Comparison of ENCODE assay signal across 9 mouse cellular contexts in genomic region chr5:65478224-65478623, GRCm38 (mm10). TPM values are rescaled to one million over a fixed set of nuclear protein-coding genes. Genes with fewer than 3 reads are reported as not detected.
DNase-seq lines count a peak whose midpoint lies in the region; ATAC-seq lines count a peak whose summit lies in the region.
"Had no signal": no experiment of that assay in that cellular context is flagged by ENCODE, and none has a peak within 500 bp of the region (broad histone marks: within the 10 kb centered on the region; RNA-seq: fewer than 3 reads in every experiment).

No protein-coding gene starts in this region.

- no peak overlapping the region for H3K4me2 ChIP-seq in hindbrain, embryonic 11.5 days (replicated peaks; ENCODE audit: low read depth, low read length)
- H3K4me2 ChIP-seq in hindbrain, embryonic 16.5 days (ENCODE audit: low read length): no peak overlapping the region
- H3K4me2 ChIP-seq in forebrain, embryonic 15.5 days (replicated peaks): no peak overlapping the region

- no peak overlapping the region for H3K4me3 ChIP-seq in hindbrain, embryonic 11.5 days (ENCODE audit: low read depth, low read length)
- no peak overlapping the region for H3K4me3 ChIP-seq in hindbrain, embryonic 16.5 days (ENCODE audit: low read length)
- H3K4me3 ChIP-seq in forebrain, embryonic 15.5 days: no peak overlapping the region

- H3K27ac ChIP-seq in hindbrain, embryonic 11.5 days (ENCODE audit: low read depth, low read length): no peak overlapping the region
- no peak overlapping the region for H3K27ac ChIP-seq in hindbrain, embryonic 16.5 days (ENCODE audit: low read depth, low read length)
- H3K27ac ChIP-seq in forebrain, embryonic 15.5 days (replicated peaks): no peak overlapping the region

- 75% methylated on average over 4 of the region's 4 CpGs for WGBS in hindbrain, embryonic 11.5 days
- 70% methylated on average over 4 of the region's 4 CpGs for WGBS in hindbrain, embryonic 16.5 days
- 59% methylated on average over 4 of the region's 4 CpGs for WGBS in forebrain, embryonic 15.5 days

- H3K36me3 ChIP-seq in hindbrain, embryonic 11.5 days (ENCODE audit: control insufficient read depth, insufficient read depth, low read length): no peaks in the 10 kb centered on the region
- no peaks in the 10 kb centered on the region for H3K36me3 ChIP-seq in hindbrain, embryonic 16.5 days (ENCODE audit: control insufficient read depth, insufficient read depth, low read length)
- H3K36me3 ChIP-seq in forebrain, embryonic 15.5 days: no peaks in the 10 kb centered on the region

- ATAC-seq in hindbrain, embryonic 11.5 days (ENCODE audit: low FRiP score): no peak
- ATAC-seq in hindbrain, embryonic 16.5 days: no peak
- no peak for ATAC-seq in forebrain, embryonic 15.5 days (replicated peaks)

- no peaks in the 10 kb centered on the region for H3K4me1 ChIP-seq in hindbrain, embryonic 11.5 days (replicated peaks; ENCODE audit: control insufficient read depth, insufficient read depth, low read length)
- H3K4me1 ChIP-seq in hindbrain, embryonic 16.5 days (ENCODE audit: control insufficient read depth, insufficient read depth, low read depth, low read length): no peaks in the 10 kb centered on the region
- no peaks in the 10 kb centered on the region for H3K4me1 ChIP-seq in forebrain, embryonic 15.5 days

- H3K27me3 ChIP-seq in hindbrain, embryonic 11.5 days (ENCODE audit: control insufficient read depth, insufficient read depth, low read length): no peaks in the 10 kb centered on the region
- no peaks in the 10 kb centered on the region for H3K27me3 ChIP-seq in hindbrain, embryonic 16.5 days (replicated peaks; ENCODE audit: control insufficient read depth, insufficient read depth, low read length)
- no peaks in the 10 kb centered on the region for H3K27me3 ChIP-seq in forebrain, embryonic 15.5 days

- no peak overlapping the region for H3K9ac ChIP-seq in hindbrain, embryonic 11.5 days (ENCODE audit: low read depth, low read length)
- H3K9ac ChIP-seq in hindbrain, embryonic 16.5 days (ENCODE audit: low read depth, low read length): no peak overlapping the region
- no peak overlapping the region for H3K9ac ChIP-seq in forebrain, embryonic 15.5 days (replicated peaks)

- H3K9me3 ChIP-seq in hindbrain, embryonic 11.5 days (ENCODE audit: control insufficient read depth, low read length): no peaks in the 10 kb centered on the region
- H3K9me3 ChIP-seq in hindbrain, embryonic 16.5 days (ENCODE audit: control insufficient read depth, low read length): no peaks in the 10 kb centered on the region
- no peaks in the 10 kb centered on the region for H3K9me3 ChIP-seq in forebrain, embryonic 15.5 days

- DNase-seq in hindbrain, embryonic 11.5 days (ENCODE audit: low spot score): peak; percentile 9
- peak; percentile 77 for DNase-seq in 416B (ENCODE audit: low read depth)
- DNase-seq in ES-CJ7 (ENCODE audit: low read depth, low spot score): peak; percentile 14
- peak; percentile 38 to 54 for DNase-seq in kidney, postnatal 36 days
- DNase-seq in layer of hippocampus, adult 9-10 months (ENCODE audit: low spot score): no peak
- no peak for DNase-seq in layer of hippocampus, postnatal 25 days (ENCODE audit: extremely low spot score in 1 of 2, low spot score in 1 of 2)

RNA-seq across cellular contexts. Expression of gene Gm43552, which starts 14.4 kb away (rescaled TPM):
- polyA plus RNA-seq in hindbrain, embryonic 11.5 days (2014; fragmentation: Nextera tagmentation; extraction: Ambion mirVana): 1.3 TPM in 1 of 2 replicates, not detected in the other
- not detected in 2 replicates for polyA plus RNA-seq in hindbrain, embryonic 16.5 days (2015; fragmentation: Nextera tagmentation; extraction: Ambion mirVana)
- not detected in 2 replicates for polyA plus RNA-seq in forebrain, embryonic 15.5 days (2015; fragmentation: Nextera tagmentation; extraction: Ambion mirVana)
- total RNA-seq in layer of hippocampus, postnatal 25 days (2021): 1 to 10 TPM in 1 of 2 experiments, not detected in 1; 1.8 TPM
- total RNA-seq: left cerebral cortex, postnatal 10 days had no signal

RNA-seq across cellular contexts. Expression of gene Ugdh, which starts 42.5 kb away (rescaled TPM):
- polyA plus RNA-seq in hindbrain, embryonic 11.5 days (2014; fragmentation: Nextera tagmentation; extraction: Ambion mirVana): 69.0 and 70.3 TPM in 2 replicates
- 43.5 and 44.8 TPM in 2 replicates for polyA plus RNA-seq in hindbrain, embryonic 16.5 days (2015; fragmentation: Nextera tagmentation; extraction: Ambion mirVana)
- polyA plus RNA-seq in forebrain, embryonic 15.5 days (2015; fragmentation: Nextera tagmentation; extraction: Ambion mirVana): 60.4 and 60.7 TPM in 2 replicates
- total RNA-seq in layer of hippocampus, postnatal 25 days (2021): 10 to 100 TPM; 27.8 to 29.1 TPM

RNA-seq across cellular contexts. Expression of gene Smim14, which starts 58.8 kb away (rescaled TPM):
- 109 and 111 TPM in 2 replicates for polyA plus RNA-seq in hindbrain, embryonic 11.5 days (2014; fragmentation: Nextera tagmentation; extraction: Ambion mirVana)
- polyA plus RNA-seq in hindbrain, embryonic 16.5 days (2015; fragmentation: Nextera tagmentation; extraction: Ambion mirVana): 197 and 207 TPM in 2 replicates
- polyA plus RNA-seq in forebrain, embryonic 15.5 days (2015; fragmentation: Nextera tagmentation; extraction: Ambion mirVana): 190 and 195 TPM in 2 replicates
- 100 to 1,000 TPM; 158 to 162 TPM for total RNA-seq in layer of hippocampus, postnatal 25 days (2021)

RNA-seq across cellular contexts. Expression of gene Ube2k, which starts 58.8 kb away (rescaled TPM):
- polyA plus RNA-seq in hindbrain, embryonic 11.5 days (2014; fragmentation: Nextera tagmentation; extraction: Ambion mirVana): 147 and 172 TPM in 2 replicates
- 183 and 199 TPM in 2 replicates for polyA plus RNA-seq in hindbrain, embryonic 16.5 days (2015; fragmentation: Nextera tagmentation; extraction: Ambion mirVana)
- 195 and 199 TPM in 2 replicates for polyA plus RNA-seq in forebrain, embryonic 15.5 days (2015; fragmentation: Nextera tagmentation; extraction: Ambion mirVana)
- total RNA-seq in layer of hippocampus, postnatal 25 days (2021): 100 to 1,000 TPM; 130 to 134 TPM

Comparison
In these comparisons a context has a peak if more than half of its experiments do, and no peak if none do; other contexts are left out.
1. DNase-seq: peak in hindbrain, embryonic 11.5 days (single experiment), 416B (single experiment), ES-CJ7 (single experiment) and kidney, postnatal 36 days (2 of 2); none in layer of hippocampus, adult 9-10 months (single experiment) and layer of hippocampus, postnatal 25 days (0 of 2).